Mouse (Mus musculus) lung, embryonic 14.5 days (tissue): ENCODE measurements at regions not wholly inside any gene's neighbourhood (a gene's known extent, or its start where the extent isn't known, plus 50 kb on each side); places are given as distances from the start of the nearest gene placed in this dataset.
A peak's percentile ranks its signal among the peaks of the same experiment; 100 is the strongest.

Experiments
- ATAC-seq: fragments of 200-750 bp; cut with Nextera tagmentation; 2 replicates; pipeline ENCODE4 v1.8.0; 2017; ENCODE audit warnings: mild to moderate bottlenecking, moderate TSS enrichment, moderate library complexity; ENCODE audit not compliant: insufficient read depth
- DNase-seq: peaks from one replicate; pipeline ENCODE4 v3.0.0-alpha.2; 2015
- H3K27ac ChIP-seq: fragments of 300-500 bp; sonication (generic); 2 replicates; pipeline ENCODE4 v1.5.1; 2014; ENCODE audit warnings: low read depth, mild to moderate bottlenecking, moderate library complexity
- H3K27me3 ChIP-seq: fragments of 300-500 bp; sonication (generic); 2 replicates; pipeline ENCODE4 v1.6.1; 2014; ENCODE audit warnings: low read length, control low read depth; ENCODE audit not compliant: insufficient read depth
- H3K36me3 ChIP-seq: fragments of 300-500 bp; sonication (generic); 2 replicates; pipeline ENCODE4 v1.6.1; 2014; ENCODE audit warnings: control low read depth; ENCODE audit not compliant: insufficient read depth
- H3K4me1 ChIP-seq: fragments of 300-500 bp; sonication (generic); 2 replicates; pipeline ENCODE4 v1.6.1; 2014; ENCODE audit warnings: antibody characterized with exemption, control low read depth; ENCODE audit not compliant: insufficient read depth
- H3K4me2 ChIP-seq: fragments of 300-500 bp; sonication (generic); 2 replicates; pipeline ENCODE4 v1.6.1; 2014; ENCODE audit warnings: mild to moderate bottlenecking
- H3K4me3 ChIP-seq: fragments of 300-500 bp; sonication (generic); 2 replicates; pipeline ENCODE4 v1.5.1; 2014; ENCODE audit warnings: low read depth, low read length
- H3K9ac ChIP-seq: fragments of 300-500 bp; sonication (generic); 2 replicates; pipeline ENCODE4 v1.6.1; 2014
- H3K9me3 ChIP-seq: fragments of 300-500 bp; sonication (generic); 2 replicates; pipeline ENCODE4 v1.6.1; 2016; ENCODE audit warnings: low read depth, low read length, control low read depth
- CTCF ChIP-seq: IDR thresholded peaks from 2 replicates; pipeline ENCODE4 v1.5.1; 2016; ENCODE audit warnings: antibody characterized with exemption, low read depth
- WGBS: fragments of 180-500 bp; shearing (Covaris S2); extraction: QIAGEN DNeasy Blood & Tissue Kit; methylation state at CpG from one replicate; pipeline ENCODE4 v1.1.7; 2014; 5-methylcytosine and 5-hydroxymethylcytosine counted together

- DNase-seq, result no peak
- H3K27ac ChIP-seq, result no peak overlapping the region
- H3K9me3 ChIP-seq, result no peaks in the 10 kb centered on the region
- 60% methylated on average over 18 of the region's 18 CpGs for WGBS
- no peaks in the 10 kb centered on the region for H3K27me3 ChIP-seq
- ATAC-seq, result no peak
- no peak overlapping the region for H3K4me2 ChIP-seq
- no peak overlapping the region for H3K4me3 ChIP-seq
- no peak overlapping the region for H3K9ac ChIP-seq
- no peaks in the 10 kb centered on the region for H3K36me3 ChIP-seq
- no peaks in the 10 kb centered on the region for H3K4me1 ChIP-seq
- no peak for TF ChIP-seq CTCF
These were observed 106.9 kb upstream of the Fam241a start for GRCm38 (mm10) chr3:128002905-128003641.

- Histone ChIP-seq H3K4me2 (no peak overlapping the region), H3K27ac (no peak overlapping the region), H3K9me3 (no peaks in the 10 kb centered on the region), H3K9ac (no peak overlapping the region), H3K27me3 (no peaks in the 10 kb centered on the region), H3K36me3 (no peaks in the 10 kb centered on the region), H3K4me3 (no peak overlapping the region), H3K4me1 (no peaks in the 10 kb centered on the region)
- ATAC-seq (peak; percentile 65), DNase-seq (peak; percentile 86)
- peak; percentile 84 for TF ChIP-seq CTCF
- 71% methylated on average over 6 of the region's 6 CpGs for WGBS
These were observed 105.9 kb upstream of the Fam241a start for GRCm38 (mm10) chr3:128001924-128002501.

GRCm38 (mm10) chr3:127995678-127996077 is 99.6 kb upstream of the Fam241a start:
- 29% methylated on average over 7 of the region's 7 CpGs for WGBS
- TF ChIP-seq CTCF, result no peak

GRCm38 (mm10) chr3:127987583-127987982 is 91.5 kb upstream of the Fam241a start:
- Histone ChIP-seq H3K36me3 (no peaks in the 10 kb centered on the region), H3K27me3 (no peaks in the 10 kb centered on the region), H3K9me3 (no peaks in the 10 kb centered on the region), H3K4me2 (no peak overlapping the region), H3K9ac (no peak overlapping the region), H3K27ac (no peak overlapping the region), H3K4me3 (no peak overlapping the region), H3K4me1 (no peaks in the 10 kb centered on the region)
- no peak for ATAC-seq
- no peak for DNase-seq
- 44% methylated on average over 6 of the region's 6 CpGs for WGBS
- no peak for TF ChIP-seq CTCF

More at GRCm38 (mm10) chr3:127995678-127996077, 99.6 kb upstream of the Fam241a start:
- ATAC-seq (no peak), DNase-seq (no peak)
- H3K9ac ChIP-seq, result no peak overlapping the region
- no peaks in the 10 kb centered on the region for H3K4me1 ChIP-seq
- H3K27ac ChIP-seq, result no peak overlapping the region
- H3K4me2 ChIP-seq, result no peak overlapping the region
- no peaks in the 10 kb centered on the region for H3K27me3 ChIP-seq
- H3K4me3 ChIP-seq, result no peak overlapping the region
- H3K9me3 ChIP-seq, result no peaks in the 10 kb centered on the region
- H3K36me3 ChIP-seq, result no peaks in the 10 kb centered on the region

GRCm38 (mm10) chr3:127985165-127985564 is 89.0 kb upstream of the Fam241a start:
- no peak overlapping the region for H3K9ac ChIP-seq
- 84% methylated on average over 3 of the region's 3 CpGs for WGBS
- no peak for DNase-seq

GRCm38 (mm10) chr3:127977240-127977639 is 81.1 kb upstream of the Fam241a start:
- DNase-seq (no peak), ATAC-seq (no peak)
- H3K9me3 ChIP-seq, result no peaks in the 10 kb centered on the region
- H3K36me3 ChIP-seq, result no peaks in the 10 kb centered on the region
- no peak for TF ChIP-seq CTCF
- 67% methylated on average over 6 of the region's 6 CpGs for WGBS
- no peak overlapping the region for H3K27ac ChIP-seq
- no peak overlapping the region for H3K4me2 ChIP-seq
- no peaks in the 10 kb centered on the region for H3K27me3 ChIP-seq
- H3K4me1 ChIP-seq, result no peaks in the 10 kb centered on the region
- no peak overlapping the region for H3K4me3 ChIP-seq
- H3K9ac ChIP-seq, result no peak overlapping the region

More at GRCm38 (mm10) chr3:127985165-127985564, 89.0 kb upstream of the Fam241a start:
- no peak overlapping the region for H3K4me3 ChIP-seq
- H3K27ac ChIP-seq, result no peak overlapping the region
- no peak for ATAC-seq
- no peaks in the 10 kb centered on the region for H3K27me3 ChIP-seq
- H3K36me3 ChIP-seq, result no peaks in the 10 kb centered on the region
- H3K4me2 ChIP-seq, result no peak overlapping the region
- no peak for TF ChIP-seq CTCF
- H3K4me1 ChIP-seq, result no peaks in the 10 kb centered on the region
- H3K9me3 ChIP-seq, result no peaks in the 10 kb centered on the region

- peak; percentile 86 for DNase-seq
- WGBS, result 2% methylated on average over 5 of the region's 5 CpGs
- Histone ChIP-seq H3K27ac (no peak overlapping the region), H3K4me3 (no peak overlapping the region), H3K4me2 (no peak overlapping the region), H3K9me3 (no peaks in the 10 kb centered on the region), H3K27me3 (no peaks in the 10 kb centered on the region), H3K36me3 (no peaks in the 10 kb centered on the region), H3K9ac (no peak overlapping the region), H3K4me1 (no peaks in the 10 kb centered on the region)
- no peak for ATAC-seq
- peak; percentile 81 for TF ChIP-seq CTCF
These were observed 74.8 kb upstream of the Fam241a start for GRCm38 (mm10) chr3:127970891-127971290.
